Mouse (Mus musculus) embryonic facial prominence, embryonic 10.5 days (tissue): ENCODE measurements around the gene Gm43064. TPM values are rescaled to one million over a fixed set of nuclear protein-coding genes. Genes with fewer than 3 reads are reported as not detected.

Source experiments
- DNase-seq: peaks from one replicate; pipeline ENCODE4 v3.0.0-alpha.2; 2017; ENCODE audit warnings: low spot score
- H3K27ac ChIP-seq: fragments of 300-500 bp; sonication (generic); replicated peaks from 2 replicates; pipeline ENCODE4 v1.5.1; 2016; ENCODE audit warnings: mild to moderate bottlenecking
- H3K27me3 ChIP-seq: fragments of 300-500 bp; sonication (generic); replicated peaks from 2 replicates; pipeline ENCODE4 v1.6.1; 2016; ENCODE audit warnings: low read depth, mild to moderate bottlenecking; ENCODE audit not compliant: poor library complexity, severe bottlenecking
- H3K36me3 ChIP-seq: fragments of 300-500 bp; sonication (generic); replicated peaks from 2 replicates; pipeline ENCODE4 v1.6.1; 2016; ENCODE audit warnings: mild to moderate bottlenecking, moderate library complexity
- H3K4me1 ChIP-seq: fragments of 300-500 bp; sonication (generic); 2 replicates; pipeline ENCODE4 v1.6.1; 2016
- H3K4me3 ChIP-seq: fragments of 300-500 bp; sonication (generic); 2 replicates; pipeline ENCODE4 v1.5.1; 2016; ENCODE audit warnings: mild to moderate bottlenecking, moderate library complexity
- H3K9me3 ChIP-seq: fragments of 300-500 bp; sonication (generic); 2 replicates; pipeline ENCODE4 v1.6.1; 2016; ENCODE audit warnings: mild to moderate bottlenecking
- WGBS: fragments of 180-500 bp; shearing (Covaris S2); methylation state at CpG from one replicate; pipeline ENCODE4 v1.1.7; 2016; 5-methylcytosine and 5-hydroxymethylcytosine counted together
- polyA plus RNA-seq: library from polyadenylated mRNA; unstranded; fragments of >200 nt; fragmentation: Nextera tagmentation; extraction: Ambion mirVana; gene quantifications from 2 replicates; pipeline ENCODE4 v1.2.1, GENCODE M21; 2016

Gene Gm43064
- polyA plus RNA-seq, 1 experiment from 2014 or later = not detected

DNA sequence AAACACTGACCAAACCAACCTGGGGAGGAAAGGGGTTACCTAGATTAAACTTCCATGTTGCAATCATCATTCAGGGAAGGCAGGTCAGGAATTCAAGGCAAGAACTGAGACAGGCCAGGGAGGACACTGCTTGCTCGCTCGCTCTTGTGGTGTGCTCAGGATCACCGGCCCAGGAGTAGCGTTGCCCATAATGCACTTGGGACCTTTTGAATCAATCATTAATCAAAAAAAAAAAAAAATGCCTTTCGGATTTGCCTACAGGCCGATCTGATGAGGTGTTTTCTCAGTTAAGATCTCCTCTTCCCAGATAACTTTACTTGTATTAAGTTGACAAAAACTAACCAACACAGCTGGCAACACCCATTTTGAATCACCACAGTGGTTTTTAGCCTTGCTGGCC is 54.8 kb downstream of the Gm43064 start:
- no peaks in the 10 kb centered on the region for H3K27me3 ChIP-seq

DNA sequence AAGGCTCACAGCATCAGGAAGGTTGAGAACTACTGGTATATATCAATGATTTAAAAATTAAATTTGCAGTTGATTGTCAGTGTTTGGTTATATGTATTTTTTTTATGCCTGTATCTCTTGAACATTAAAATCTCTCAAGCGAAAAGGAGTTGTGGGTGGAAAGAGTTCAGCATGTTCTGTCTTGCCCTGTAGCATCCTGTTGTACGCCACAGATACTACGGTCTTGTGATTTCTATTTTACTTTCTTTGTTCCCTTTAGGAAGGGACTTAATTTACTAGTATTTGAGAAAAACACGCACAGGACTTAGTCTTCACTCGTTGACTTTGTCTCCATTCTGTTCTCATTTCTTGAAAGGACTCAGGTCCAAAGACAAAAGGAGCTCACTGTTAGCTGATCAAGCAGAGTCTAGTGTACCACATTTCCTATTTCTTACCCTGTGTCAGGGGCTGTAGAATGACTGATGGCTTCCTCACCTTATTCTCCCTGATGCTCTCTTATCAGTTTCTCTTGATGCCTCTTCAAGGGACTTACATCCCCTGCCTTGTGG is 58.1 kb downstream of the Gm43064 start:
- H3K36me3 ChIP-seq = no peaks in the 10 kb centered on the region
- H3K27me3 ChIP-seq = no peaks in the 10 kb centered on the region
- H3K27ac ChIP-seq = no peak overlapping the region
- H3K4me3 ChIP-seq = no peak overlapping the region
- no peaks in the 10 kb centered on the region for H3K4me1 ChIP-seq
- H3K9me3 ChIP-seq = no peaks in the 10 kb centered on the region
- DNase-seq = no peak
- 88% methylated on average over 5 of the region's 5 CpGs for WGBS

More for the DNA sequence above, 54.8 kb downstream of the Gm43064 start:
- H3K9me3 ChIP-seq = no peaks in the 10 kb centered on the region
- H3K4me3 ChIP-seq = no peak overlapping the region
- H3K36me3 ChIP-seq = no peaks in the 10 kb centered on the region
- H3K4me1 ChIP-seq = no peaks in the 10 kb centered on the region
- 91% methylated on average over 6 of the region's 6 CpGs for WGBS
- DNase-seq = no peak
- no peak overlapping the region for H3K27ac ChIP-seq

DNA sequence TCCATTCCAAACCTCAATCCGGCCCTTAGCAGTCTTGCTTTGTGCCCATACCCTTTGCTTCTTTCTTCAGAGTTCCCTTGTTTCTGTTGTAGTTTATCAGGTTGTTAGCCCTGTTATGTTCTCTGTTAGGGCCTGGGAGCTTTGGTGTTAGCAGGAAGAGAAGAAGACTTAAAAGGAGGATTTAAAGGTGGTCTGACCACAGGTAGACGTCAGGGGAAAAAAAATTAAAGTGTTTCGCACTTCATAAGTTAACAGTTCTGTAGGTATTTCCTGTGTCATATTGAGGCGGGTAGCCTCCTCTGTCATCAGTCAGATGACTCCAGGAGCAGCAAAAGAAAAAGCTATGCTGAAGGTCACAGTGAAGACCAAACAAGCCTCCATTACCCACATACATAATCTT is 58.6 kb downstream of the Gm43064 start:
- Histone ChIP-seq H3K4me1 (no peaks in the 10 kb centered on the region), H3K4me3 (no peak overlapping the region), H3K36me3 (no peaks in the 10 kb centered on the region), H3K27me3 (no peaks in the 10 kb centered on the region), H3K27ac (no peak overlapping the region), H3K9me3 (no peaks in the 10 kb centered on the region)
- no peak for DNase-seq
- WGBS = 87% methylated on average over 4 of the region's 4 CpGs

DNA sequence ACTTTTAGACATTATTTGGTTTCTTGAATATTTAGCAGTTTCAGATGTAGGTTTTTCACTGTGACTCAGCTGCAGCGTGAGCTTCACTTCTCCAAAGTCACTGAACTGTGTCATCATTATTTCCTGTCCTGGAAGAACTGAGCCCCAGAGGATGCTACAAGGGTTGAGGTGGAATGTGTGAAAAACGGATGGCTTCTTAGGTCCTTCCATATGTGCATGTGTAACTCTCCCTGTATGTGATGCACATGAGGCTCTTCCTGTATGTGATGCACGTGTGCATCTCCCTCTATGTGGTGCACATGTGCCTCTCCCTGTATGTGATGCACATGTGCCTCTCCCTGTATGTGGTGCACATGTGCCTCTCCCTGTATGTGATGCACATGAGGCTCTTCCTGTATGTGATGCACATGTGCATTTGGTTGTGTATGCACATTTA is 63.3 kb downstream of the Gm43064 start:
- no peak for DNase-seq
- no peak overlapping the region for H3K4me3 ChIP-seq
- 72% methylated on average over 3 of the region's 3 CpGs for WGBS
- no peaks in the 10 kb centered on the region for H3K9me3 ChIP-seq
- H3K4me1 ChIP-seq = no peaks in the 10 kb centered on the region
- H3K36me3 ChIP-seq = no peaks in the 10 kb centered on the region
- H3K27ac ChIP-seq = no peak overlapping the region
- H3K27me3 ChIP-seq = no peaks in the 10 kb centered on the region

DNA sequence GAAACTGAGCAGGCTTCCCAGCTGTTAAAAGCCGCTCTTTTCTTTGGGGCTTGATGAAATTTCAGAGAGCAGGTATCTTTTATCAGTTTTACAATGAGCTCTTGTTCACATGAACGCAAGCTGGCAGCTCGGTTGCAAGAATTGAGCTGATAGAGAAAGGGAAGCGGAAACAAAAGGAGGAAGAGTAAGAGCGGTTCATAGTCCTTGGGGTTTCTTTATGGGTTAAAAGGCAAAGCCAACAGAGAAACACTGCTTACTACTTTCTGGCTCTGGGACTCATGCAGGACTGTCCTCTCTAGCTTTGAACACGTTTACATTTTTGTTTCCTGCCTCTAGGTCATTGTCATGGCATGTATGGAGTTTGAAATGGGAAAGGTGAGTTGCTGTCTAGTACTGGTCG is 65.0 kb downstream of the Gm43064 start:
- no peak overlapping the region for H3K4me3 ChIP-seq
- H3K36me3 ChIP-seq = no peaks in the 10 kb centered on the region
- H3K4me1 ChIP-seq = no peaks in the 10 kb centered on the region
- H3K27ac ChIP-seq = no peak overlapping the region
- DNase-seq = no peak
- H3K27me3 ChIP-seq = no peaks in the 10 kb centered on the region
- 75% methylated on average over 7 of the region's 7 CpGs for WGBS
- no peaks in the 10 kb centered on the region for H3K9me3 ChIP-seq

DNA sequence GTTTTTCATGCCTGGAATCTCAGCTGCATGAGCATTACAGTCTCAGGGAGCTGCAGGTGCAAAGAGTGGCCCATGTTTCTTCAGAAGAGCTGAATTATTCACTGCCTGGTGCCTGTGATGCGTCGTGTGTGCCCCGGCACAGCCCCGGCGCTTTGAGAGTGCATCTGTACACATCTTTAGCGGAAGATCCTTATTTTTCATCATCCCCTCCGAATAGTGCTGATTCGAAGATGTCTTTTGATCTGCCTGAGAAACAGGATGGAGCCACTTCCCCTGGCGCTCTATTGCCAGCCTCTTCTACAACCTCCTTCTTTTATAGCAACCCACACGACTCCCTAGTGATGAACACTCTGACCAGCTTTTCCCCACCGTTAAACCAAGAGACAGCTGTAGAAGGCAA is 76.6 kb downstream of the Gm43064 start:
- no peak overlapping the region for H3K4me3 ChIP-seq
- H3K27ac ChIP-seq = no peak overlapping the region
- no peaks in the 10 kb centered on the region for H3K9me3 ChIP-seq
- no peaks in the 10 kb centered on the region for H3K4me1 ChIP-seq
- no peaks in the 10 kb centered on the region for H3K27me3 ChIP-seq
- WGBS = 81% methylated on average over 11 of the region's 11 CpGs
- no peaks in the 10 kb centered on the region for H3K36me3 ChIP-seq
- DNase-seq = no peak

DNA sequence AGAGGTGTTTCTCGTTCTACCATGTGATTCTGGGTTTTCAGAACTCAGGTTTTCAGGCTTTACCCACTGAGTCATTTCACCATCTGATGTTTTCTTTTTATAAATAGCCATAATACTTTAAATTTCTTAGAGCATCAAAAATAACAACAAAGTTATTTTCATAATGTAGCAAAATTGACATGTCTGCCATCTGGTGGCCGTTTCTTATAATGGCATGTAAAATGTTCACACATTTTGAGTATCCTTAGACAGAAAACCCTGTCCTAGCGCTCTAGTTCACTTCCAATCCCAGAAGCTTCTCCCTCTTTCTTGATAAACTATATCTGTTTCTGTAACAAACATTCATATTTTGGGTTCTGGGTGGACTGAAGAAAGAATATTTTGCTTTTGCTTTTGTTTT is 78.2 kb downstream of the Gm43064 start:
- peaks cover 9% of the 10 kb centered on the region for H3K4me1 ChIP-seq
- no peaks in the 10 kb centered on the region for H3K36me3 ChIP-seq
- no peak for DNase-seq
- H3K4me3 ChIP-seq = no peak overlapping the region
- H3K27me3 ChIP-seq = no peaks in the 10 kb centered on the region
- no peak overlapping the region for H3K27ac ChIP-seq
- 34% methylated on average over 3 of the region's 3 CpGs for WGBS
- H3K9me3 ChIP-seq = no peaks in the 10 kb centered on the region

Other genes starting within 250 kb of the Gm43064 start
- gene Syt6, start 234.3 kb upstream of the Gm43064 start, polyA plus RNA-seq = 2.3 and 4.8 TPM in 2 replicates
- gene Atg4a-ps, start 163.5 kb upstream of the Gm43064 start, polyA plus RNA-seq = 0.20 TPM in 2 replicates
- gene Olfml3, start 71.6 kb upstream of the Gm43064 start, polyA plus RNA-seq = 12.5 and 12.9 TPM in 2 replicates
- gene Gm10964, start 70.2 kb upstream of the Gm43064 start, polyA plus RNA-seq = not detected in 2 replicates
- 9.9 TPM in 2 replicates for gene Hipk1, start 18.0 kb upstream of the Gm43064 start, polyA plus RNA-seq
- 36.4 and 41.5 TPM in 2 replicates for gene Dclre1b, start 129 bp upstream of the Gm43064 start, polyA plus RNA-seq
- gene Ap4b1, start 53 bp upstream of the Gm43064 start, polyA plus RNA-seq = 20.4 and 22.7 TPM in 2 replicates
- gene Bcl2l15, start 23.0 kb downstream of the Gm43064 start, polyA plus RNA-seq = 0.24 and 0.42 TPM in 2 replicates
- 0.11 and 0.33 TPM in 2 replicates for gene Ptpn22, start 50.2 kb downstream of the Gm43064 start, polyA plus RNA-seq
- gene Rsbn1, start 104.5 kb downstream of the Gm43064 start, polyA plus RNA-seq = 14.4 TPM in 2 replicates
- 31.4 and 34.2 TPM in 2 replicates for gene Phtf1, start 158.5 kb downstream of the Gm43064 start, polyA plus RNA-seq